Comparison of ENCODE assay signal across 8 mouse cellular contexts in genomic region chr15:89530336-89530735, GRCm38 (mm10). TPM values are rescaled to one million over a fixed set of nuclear protein-coding genes. Genes with fewer than 3 reads are reported as not detected.
DNase-seq lines count a peak whose midpoint lies in the region; ATAC-seq and TF ChIP-seq lines count a peak whose summit lies in the region.

No protein-coding gene starts in this region.

- ATAC-seq in hindbrain, postnatal 0 days, result peak; percentile 19; the same call in 1 of the 2 replicates
- no peak for ATAC-seq in liver, embryonic 14.5 days (ENCODE audit: insufficient read depth)

- DNase-seq in adrenal gland, adult 18-20 months (ENCODE audit: low spot score in 2 of 2), result peak; percentile 63 to 73
- no peak for DNase-seq in adrenal gland, postnatal 4 days (ENCODE audit: low spot score in 2 of 2)
- peak; percentile 9 for DNase-seq in spleen, adult 12 weeks (ENCODE audit: low spot score)
- no peak for DNase-seq in spleen, postnatal 36 days (ENCODE audit: low spot score in 2 of 2)
- peak; percentile 73 to 86 for DNase-seq in cerebellum, postnatal 4 days (ENCODE audit: low spot score in 2 of 2)
- peak; percentile 80 for DNase-seq in hindbrain, postnatal 0 days (ENCODE audit: low spot score)
- peak in 1 of 3 experiments; percentile 12 for DNase-seq in liver, embryonic 14.5 days (ENCODE audit: low read depth in 3 of 3, low spot score in 3 of 3)
- DNase-seq in skeletal muscle tissue, adult 2 months (ENCODE audit: low read depth, low spot score), result peak; percentile 16

- TF ChIP-seq CTCF in hindbrain, postnatal 0 days (IDR thresholded peaks at IDR 0.05; ENCODE audit: low read depth), result peak; percentile 98
- peak; percentile 89 for TF ChIP-seq CTCF in liver, embryonic 14.5 days (IDR thresholded peaks at IDR 0.05; ENCODE audit: low read depth)

- no peaks in the 10 kb centered on the region for H3K27me3 ChIP-seq in hindbrain, postnatal 0 days (ENCODE audit: insufficient read depth, low read length)
- no peaks in the 10 kb centered on the region for H3K27me3 ChIP-seq in liver, embryonic 14.5 days (ENCODE audit: control insufficient read depth, insufficient read depth, low read length)

- H3K4me1 ChIP-seq in hindbrain, postnatal 0 days (ENCODE audit: insufficient read depth, low read length), result peaks cover 14% of the 10 kb centered on the region; the same call in 1 of the 2 replicates
- H3K4me1 ChIP-seq in liver, embryonic 14.5 days (replicated peaks; ENCODE audit: control insufficient read depth in 2 of 2, insufficient read depth in 2 of 2, low read length in 1 of 2), result no peaks in the 10 kb centered on the region

- no peaks in the 10 kb centered on the region for H3K9me3 ChIP-seq in hindbrain, postnatal 0 days (ENCODE audit: low read length)
- no peaks in the 10 kb centered on the region for H3K9me3 ChIP-seq in liver, embryonic 14.5 days (ENCODE audit: control insufficient read depth, low read length)

- 9% methylated on average over 4 of the region's 4 CpGs for WGBS in hindbrain, postnatal 0 days
- WGBS in liver, embryonic 14.5 days (ENCODE audit: insufficient replicate concordance), result 15% methylated on average over 4 of the region's 4 CpGs

- H3K9ac ChIP-seq in hindbrain, postnatal 0 days (replicated peaks; ENCODE audit: low read length), result 0 out of 2 replicates have a peak overlapping the region, but pooled peaks have one; percentile 13
- H3K9ac ChIP-seq in liver, embryonic 14.5 days (replicated peaks), result no peak overlapping the region

- no peak for TF ChIP-seq EP300 in liver, embryonic 14.5 days (IDR thresholded peaks at IDR 0.05; ENCODE audit: low read depth)

- no peak overlapping the region for H3K4me3 ChIP-seq in hindbrain, postnatal 0 days (ENCODE audit: low read length)
- no peak overlapping the region for H3K4me3 ChIP-seq in liver, embryonic 14.5 days (ENCODE audit: insufficient read depth in 1 of 2, low read depth in 2 of 2, low read length in 2 of 2)

- H3K4me2 ChIP-seq in hindbrain, postnatal 0 days (ENCODE audit: low read depth, low read length), result 0 out of 2 replicates have a peak overlapping the region, but pooled peaks have one; percentile 5
- H3K4me2 ChIP-seq in liver, embryonic 14.5 days (ENCODE audit: low read depth), result no peak overlapping the region

- H3K27ac ChIP-seq in hindbrain, postnatal 0 days, result no peak overlapping the region
- no peak overlapping the region for H3K27ac ChIP-seq in liver, embryonic 14.5 days

- no peaks in the 10 kb centered on the region for H3K36me3 ChIP-seq in hindbrain, postnatal 0 days (ENCODE audit: insufficient read depth, low read length)
- H3K36me3 ChIP-seq in liver, embryonic 14.5 days (replicated peaks; ENCODE audit: control insufficient read depth, insufficient read depth, low read depth), result no peaks in the 10 kb centered on the region

RNA-seq across cellular contexts. Expression of gene Shank3, which starts 30.9 kb away (rescaled TPM):
- 10 to 100 TPM; 28.8 to 32.5 TPM for total RNA-seq in adrenal gland, adult 18-20 months (2021)
- 10 to 100 TPM; 58.7 to 66.0 TPM for total RNA-seq in adrenal gland, postnatal 4 days (2021)
- total RNA-seq in hindbrain, postnatal 0 days (2014; rRNA removed), result 43.6 and 61.8 TPM in 2 replicates
- polyA plus RNA-seq in hindbrain, postnatal 0 days (2015; fragmentation: Nextera tagmentation; extraction: Ambion mirVana), result 7.1 and 8.7 TPM in 2 replicates
- polyA plus RNA-seq in liver, embryonic 14.5 days (2012; rRNA removed), result 2.0 and 2.1 TPM in 2 replicates
- 0.39 and 0.63 TPM in 2 replicates for polyA plus RNA-seq in liver, embryonic 14.5 days (2014; fragmentation: Nextera tagmentation; extraction: Ambion mirVana)

RNA-seq across cellular contexts. Expression of gene Acr, which starts 37.8 kb away (rescaled TPM):
- not detected for total RNA-seq in adrenal gland, adult 18-20 months (2021)
- total RNA-seq in adrenal gland, postnatal 4 days (2021), result 1 to 10 TPM; 1.9 to 2.8 TPM
- total RNA-seq in hindbrain, postnatal 0 days (2014; rRNA removed), result 2.4 and 3.3 TPM in 2 replicates
- 2.1 TPM in 2 replicates for polyA plus RNA-seq in hindbrain, postnatal 0 days (2015; fragmentation: Nextera tagmentation; extraction: Ambion mirVana)
- polyA plus RNA-seq in liver, embryonic 14.5 days (2012; rRNA removed), result 0.04 and 0.05 TPM in 2 replicates
- not detected in 2 replicates for polyA plus RNA-seq in liver, embryonic 14.5 days (2014; fragmentation: Nextera tagmentation; extraction: Ambion mirVana)

RNA-seq across cellular contexts. Expression of gene Arsa, which starts 53.1 kb away (rescaled TPM):
- 10 to 100 TPM; 18.2 to 26.5 TPM for total RNA-seq in adrenal gland, adult 18-20 months (2021)
- 10 to 100 TPM; 24.4 to 25.0 TPM for total RNA-seq in adrenal gland, postnatal 4 days (2021)
- 34.6 and 35.8 TPM in 2 replicates for total RNA-seq in hindbrain, postnatal 0 days (2014; rRNA removed)
- 28.5 and 28.9 TPM in 2 replicates for polyA plus RNA-seq in hindbrain, postnatal 0 days (2015; fragmentation: Nextera tagmentation; extraction: Ambion mirVana)
- 3.2 and 3.4 TPM in 2 replicates for polyA plus RNA-seq in liver, embryonic 14.5 days (2012; rRNA removed)
- polyA plus RNA-seq in liver, embryonic 14.5 days (2014; fragmentation: Nextera tagmentation; extraction: Ambion mirVana), result 2.7 and 3.1 TPM in 2 replicates

Comparison
In these comparisons a context has a peak if more than half of its experiments do, and no peak if none do; other contexts are left out.
1. DNase-seq: peak in adrenal gland, adult 18-20 months (2 of 2), spleen, adult 12 weeks (single experiment), cerebellum, postnatal 4 days (2 of 2), hindbrain, postnatal 0 days (single experiment) and skeletal muscle tissue, adult 2 months (single experiment); none in adrenal gland, postnatal 4 days (0 of 2) and spleen, postnatal 36 days (0 of 2).